Mouse (Mus musculus) cerebellum, adult 2 months (tissue): ENCODE measurements at regions not wholly inside any gene's neighbourhood (a gene's known extent, or its start where the extent isn't known, plus 50 kb on each side); places are given as distances from the start of the nearest gene placed in this dataset.

Source experiments
- DNase-seq, 2 experiments: peaks; one replicate each; pipeline ENCODE4 v3.0.0; 2021
- H3K27ac ChIP-seq: fragments of 200-500 bp; 2 replicates; pipeline ENCODE4 v1.5.1; 2012; ENCODE audit warnings: low read length, control low read depth, inconsistent platforms; ENCODE audit not compliant: insufficient read depth
- H3K27me3 ChIP-seq: fragments of 200-500 bp; 2 replicates; pipeline ENCODE4 v1.6.1; 2012; ENCODE audit warnings: inconsistent platforms, mild to moderate bottlenecking, low read length, moderate library complexity; ENCODE audit not compliant: control insufficient read depth, insufficient read depth
- H3K4me1 ChIP-seq: fragments of 200-500 bp; 2 replicates; pipeline ENCODE4 v1.6.1; 2011; ENCODE audit warnings: low read length; ENCODE audit not compliant: control insufficient read depth, insufficient read depth
- H3K4me3 ChIP-seq: fragments of 200-500 bp; replicated peaks from 2 replicates; pipeline ENCODE3; 2011; ENCODE audit warnings: mild to moderate bottlenecking, low read depth, low read length, control low read depth; ENCODE audit not compliant: insufficient read depth
- CTCF ChIP-seq: fragments of 200-500 bp; IDR thresholded peaks from 2 replicates; pipeline ENCODE4 v1.5.1; 2011; ENCODE audit warnings: low read depth, mild to moderate bottlenecking, control low read depth, low read length, moderate library complexity, borderline replicate concordance; ENCODE audit not compliant: insufficient read depth
- POLR2A ChIP-seq: fragments of 200-500 bp; IDR thresholded peaks from 2 replicates; pipeline ENCODE4 v1.6.1; 2011; ENCODE audit warnings: low read length, control low read depth, borderline replicate concordance; ENCODE audit not compliant: insufficient read depth
- WGBS: fragments of 180-500 bp; shearing (Covaris S2); methylation state at CpG from one replicate; pipeline ENCODE4 v1.1.7; 2018; 5-methylcytosine and 5-hydroxymethylcytosine counted together

DNA sequence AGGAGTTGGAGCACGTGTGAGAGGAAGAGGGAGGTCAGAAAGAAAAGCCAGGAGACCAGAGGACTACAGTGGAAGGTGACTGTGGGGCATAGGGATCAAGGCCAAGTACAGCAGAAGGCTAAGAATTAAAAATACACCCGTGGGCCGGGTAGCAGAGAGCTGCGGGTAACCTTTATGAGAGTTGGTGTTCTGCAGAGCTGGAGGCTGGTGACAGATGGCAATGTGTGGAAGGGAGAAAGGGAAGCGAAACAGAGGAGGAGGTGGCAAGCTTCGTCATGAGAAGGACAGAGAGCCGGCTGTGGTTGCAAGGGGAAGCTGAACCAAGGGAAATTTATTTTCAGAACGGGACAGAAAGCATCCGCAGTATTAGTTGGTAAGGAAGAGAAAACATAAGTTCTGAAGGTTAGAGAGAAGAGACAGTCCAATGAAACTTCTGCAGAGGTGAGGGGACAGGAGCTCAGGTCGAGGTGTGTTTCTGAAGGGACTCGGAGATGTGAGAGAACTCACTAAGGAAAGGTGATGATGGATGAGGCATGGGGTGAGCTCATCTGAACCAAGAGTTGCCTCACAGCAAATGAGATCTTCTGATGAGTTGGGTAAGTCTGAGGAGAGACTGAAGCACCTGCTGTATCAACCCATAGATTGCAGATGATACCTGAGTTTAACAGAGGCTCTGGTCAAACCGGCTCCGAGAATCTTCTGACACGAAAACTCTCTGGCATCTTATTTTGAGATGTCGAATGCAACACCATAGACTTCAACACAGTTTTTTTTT, 200.6 kb downstream of the Gm10260 start:
- no peaks in the 10 kb centered on the region for H3K27me3 ChIP-seq
- WGBS, result 42% methylated on average over 15 of the region's 15 CpGs
- TF ChIP-seq POLR2A (0 out of 2 replicates have a peak, but pooled peaks have one; percentile 8), CTCF (no peak)
- peaks cover 13% of the 10 kb centered on the region; the same call in 1 of the 2 replicates for H3K4me1 ChIP-seq
- H3K27ac ChIP-seq, result peak overlapping the region; percentile 28; the same call in 1 of the 2 replicates
- no peak overlapping the region for H3K4me3 ChIP-seq
- DNase-seq, result peak; percentile 69 to 85

DNA sequence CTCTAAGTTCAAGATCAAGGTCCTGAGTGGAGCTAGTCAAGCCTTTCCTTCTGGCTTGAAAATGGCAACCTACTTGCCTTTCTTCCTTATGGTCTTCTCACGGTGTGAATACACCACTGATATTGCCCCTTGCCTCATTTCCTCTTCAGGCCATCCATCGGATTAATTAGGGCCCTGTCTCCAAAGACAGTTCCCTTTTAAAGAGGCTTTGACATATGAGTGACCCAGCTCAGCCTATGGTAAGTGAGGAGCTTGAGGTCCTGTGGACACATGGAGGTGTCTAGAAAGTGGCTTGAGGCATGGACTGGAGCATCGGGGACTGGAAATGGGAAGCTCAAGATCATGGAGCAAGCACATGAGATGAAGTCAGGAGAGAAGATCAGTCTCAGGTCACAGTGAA, 201.5 kb downstream of the Gm10260 start:
- TF ChIP-seq POLR2A (no peak), CTCF (no peak)
- DNase-seq, result no peak
- 97% methylated on average over 3 of the region's 3 CpGs for whole genome bisulfite sequencing
- H3K4me1 ChIP-seq, result peaks cover 13% of the 10 kb centered on the region; the same call in 1 of the 2 replicates
- H3K27me3 ChIP-seq, result no peaks in the 10 kb centered on the region
- no peak overlapping the region for H3K4me3 ChIP-seq
- H3K27ac ChIP-seq, result no peak overlapping the region

DNA sequence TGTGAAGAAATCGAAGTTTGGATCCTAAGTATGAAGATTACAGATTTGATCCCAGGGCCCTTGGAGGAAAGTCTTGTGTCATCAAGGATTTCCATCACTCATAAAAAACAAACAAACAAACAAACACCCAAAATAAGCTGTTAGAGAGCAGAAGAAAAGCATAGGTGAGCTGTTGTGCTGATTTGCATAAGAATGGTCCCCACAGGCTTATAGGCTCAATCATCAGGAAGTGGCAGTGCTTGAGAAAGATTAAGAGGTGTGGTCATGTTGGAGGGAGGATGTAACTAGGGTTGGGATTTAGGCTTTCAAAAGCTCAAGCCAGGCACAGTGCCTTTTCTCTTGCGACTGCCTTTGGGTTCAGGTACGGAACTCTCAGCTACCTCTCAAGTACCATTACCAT, 205.1 kb downstream of the Gm10260 start:
- no peak for TF ChIP-seq CTCF
- TF ChIP-seq POLR2A, result no peak
- Histone ChIP-seq H3K27ac (no peak overlapping the region), H3K4me1 (peaks cover 20% of the 10 kb centered on the region), H3K4me3 (no peak overlapping the region), H3K27me3 (no peaks in the 10 kb centered on the region)
- WGBS, result 96% methylated on average over 3 of the region's 3 CpGs
- DNase-seq, result no peak

DNA sequence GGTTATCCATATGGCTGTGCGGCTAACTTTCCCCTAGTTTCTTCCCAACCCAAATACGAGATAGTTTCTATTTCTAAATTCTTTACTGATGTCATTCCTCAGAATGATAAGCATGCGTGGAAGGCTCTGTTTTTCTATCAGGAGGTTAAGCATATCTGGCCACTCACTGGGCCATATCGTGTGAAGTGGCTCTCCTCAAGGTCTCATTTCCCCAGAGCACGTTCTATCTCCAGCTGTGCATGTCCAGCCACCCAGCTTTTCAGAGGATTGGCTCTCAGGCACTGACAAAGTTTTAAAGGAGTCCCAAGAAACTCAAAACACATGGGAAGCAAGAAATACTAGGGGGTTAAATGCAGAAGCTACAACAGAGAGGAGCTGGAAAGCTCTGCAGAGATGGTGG, 205.8 kb downstream of the Gm10260 start:
- no peak overlapping the region for H3K27ac ChIP-seq
- 88% methylated on average over 5 of the region's 5 CpGs for WGBS
- peaks cover 14% of the 10 kb centered on the region for H3K4me1 ChIP-seq
- no peak for DNase-seq
- no peak overlapping the region for H3K4me3 ChIP-seq
- TF ChIP-seq CTCF (no peak), POLR2A (no peak)
- no peaks in the 10 kb centered on the region for H3K27me3 ChIP-seq

DNA sequence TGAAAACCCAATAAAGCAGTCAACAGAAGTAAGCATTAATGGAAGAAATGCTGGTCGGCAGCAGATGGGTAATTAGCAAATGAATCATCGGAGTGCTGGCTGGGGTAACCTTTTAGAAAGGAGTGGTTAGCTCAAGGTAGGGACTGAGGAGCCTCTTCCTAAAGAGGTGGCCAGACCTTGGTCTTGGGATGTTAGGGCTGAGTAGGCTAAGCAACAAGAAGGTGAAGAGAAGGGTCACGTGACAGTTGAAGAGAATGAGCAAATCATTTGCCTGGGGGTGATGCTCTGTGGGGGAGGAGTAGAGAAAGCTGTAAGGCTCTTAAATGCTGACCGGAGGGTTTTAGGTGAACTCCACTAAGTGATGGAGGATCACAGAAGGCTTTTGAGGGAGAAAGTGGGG, 208.2 kb downstream of the Gm10260 start:
- H3K27ac ChIP-seq, result no peak overlapping the region
- TF ChIP-seq POLR2A, result no peak
- TF ChIP-seq CTCF, result no peak

DNA sequence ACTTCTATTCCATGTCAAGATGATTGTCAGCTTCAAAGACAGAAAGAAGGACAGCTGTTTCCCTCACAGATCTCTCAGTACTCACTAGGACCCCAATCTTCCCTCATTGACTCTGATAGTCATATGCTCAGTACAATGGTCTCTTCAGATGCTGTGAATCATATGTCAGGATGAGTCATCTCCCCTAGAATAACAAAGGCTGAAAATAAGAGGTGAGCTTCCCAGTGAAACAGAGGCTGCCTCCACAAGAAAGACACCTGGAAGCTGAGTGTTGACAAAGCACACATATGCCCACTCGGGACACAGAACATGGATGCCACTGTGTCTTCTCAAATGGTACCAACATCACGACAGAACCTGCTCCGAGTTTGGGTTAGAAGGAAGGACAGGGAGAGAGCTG, 209.6 kb downstream of the Gm10260 start:
- no peaks in the 10 kb centered on the region for H3K27me3 ChIP-seq
- H3K4me1 ChIP-seq, result peaks cover 26% of the 10 kb centered on the region
- peak overlapping the region; percentile 64; the same call in 1 of the 2 replicates for H3K27ac ChIP-seq
- DNase-seq, result peak; percentile 29 to 50
- TF ChIP-seq CTCF (no peak), POLR2A (no peak)
- WGBS, result 67% methylated on average over 3 of the region's 3 CpGs
- no peak overlapping the region for H3K4me3 ChIP-seq

More for the DNA sequence above, 208.2 kb downstream of the Gm10260 start:
- 64% methylated on average over 4 of the region's 4 CpGs for WGBS
- H3K4me3 ChIP-seq, result no peak overlapping the region
- H3K27me3 ChIP-seq, result no peaks in the 10 kb centered on the region
- DNase-seq, result no peak
- peaks cover 18% of the 10 kb centered on the region for H3K4me1 ChIP-seq

DNA sequence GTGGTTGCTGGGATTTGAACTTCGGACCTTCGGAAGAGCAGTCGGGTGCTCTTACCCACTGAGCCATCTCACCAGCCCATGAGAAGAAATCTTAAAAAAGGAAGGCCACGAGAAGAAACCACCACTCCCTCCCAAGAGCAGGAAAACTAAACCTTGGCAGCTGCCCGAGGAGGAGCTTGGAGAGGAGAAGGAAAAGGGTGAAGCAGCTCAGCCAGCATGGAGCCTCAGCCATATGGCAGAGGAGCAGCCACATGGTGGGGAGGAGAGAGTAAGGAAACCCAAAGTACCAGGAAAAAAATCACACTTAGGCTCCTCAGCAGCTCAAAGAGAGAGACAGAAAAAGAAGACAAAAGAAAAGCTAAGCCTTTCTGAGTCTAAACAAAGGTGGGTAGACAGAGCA, 210.3 kb downstream of the Gm10260 start:
- H3K4me3 ChIP-seq, result no peak overlapping the region
- peaks cover 32% of the 10 kb centered on the region for H3K4me1 ChIP-seq
- DNase-seq, result peak; percentile 68 to 79
- 47% methylated on average over 5 of the region's 5 CpGs for WGBS
- no peaks in the 10 kb centered on the region for H3K27me3 ChIP-seq
- no peak overlapping the region for H3K27ac ChIP-seq
- TF ChIP-seq CTCF (no peak), POLR2A (no peak)

DNA sequence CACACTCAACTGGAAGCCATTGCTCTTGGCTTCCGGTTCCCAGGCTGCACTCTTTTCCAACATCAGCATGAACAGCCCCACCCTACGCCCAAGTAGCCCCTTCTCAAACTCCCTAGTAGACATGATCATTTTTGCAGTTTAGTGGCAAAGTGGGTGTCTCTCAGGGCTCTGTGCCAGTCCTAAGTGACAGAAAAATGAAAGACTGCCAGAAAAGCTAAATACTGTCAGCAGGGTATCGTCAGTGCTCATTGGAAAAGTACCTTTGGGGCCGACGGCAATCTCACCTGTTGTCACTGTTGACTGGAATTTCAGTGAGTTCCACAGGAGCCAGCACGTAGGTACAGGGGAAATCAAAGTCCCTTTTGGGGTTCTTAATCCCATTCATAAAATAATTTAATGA, 211.0 kb downstream of the Gm10260 start:
- Histone ChIP-seq H3K4me1 (peaks cover 33% of the 10 kb centered on the region), H3K27me3 (no peaks in the 10 kb centered on the region), H3K27ac (no peak overlapping the region), H3K4me3 (no peak overlapping the region)
- peak in 1 of 2 experiments; percentile 31 for DNase-seq
- TF ChIP-seq CTCF (no peak), POLR2A (no peak)
- WGBS, result 46% methylated on average over 6 of the region's 6 CpGs
